Mouse (Mus musculus) c-Kit-positive CD71-positive TER-119-negative erythroid progenitor cells, embryonic 14.5 days (primary cell): ENCODE data around the gene Ndufaf2.

Experiments
- DNase-seq: peaks from one replicate; pipeline ENCODE4 v3.0.0-alpha.2; 2013; ENCODE audit warnings: low read depth

Gene Ndufaf2

DNA sequence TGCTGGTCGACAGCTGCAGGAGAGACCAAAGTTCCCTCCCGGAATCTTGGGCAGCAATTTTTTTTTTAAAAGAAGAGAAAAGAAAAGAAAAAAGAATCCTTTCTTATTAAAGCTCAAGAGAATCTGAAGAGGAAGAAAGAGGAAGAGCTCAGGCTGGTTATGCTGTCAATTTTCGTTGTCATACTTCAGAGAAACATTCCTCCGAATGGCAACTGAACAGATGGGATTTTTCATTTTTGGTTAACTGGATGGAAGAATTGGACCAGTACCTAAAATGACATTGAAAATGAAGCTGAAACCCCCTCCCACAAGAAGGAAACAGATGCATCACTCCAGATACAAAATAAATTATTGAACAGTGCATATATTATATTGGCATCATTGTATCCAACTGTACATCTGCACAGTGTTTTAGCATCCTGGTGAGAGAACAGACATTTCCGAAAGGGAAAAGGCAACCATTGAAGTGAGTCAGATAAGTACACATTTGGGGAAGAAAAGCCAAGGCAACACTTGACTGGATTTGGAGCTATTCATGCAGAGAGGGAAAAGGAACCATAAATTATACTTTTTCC, 19.9 kb downstream of the Ndufaf2 start:
- DNase-seq = no peak

DNA sequence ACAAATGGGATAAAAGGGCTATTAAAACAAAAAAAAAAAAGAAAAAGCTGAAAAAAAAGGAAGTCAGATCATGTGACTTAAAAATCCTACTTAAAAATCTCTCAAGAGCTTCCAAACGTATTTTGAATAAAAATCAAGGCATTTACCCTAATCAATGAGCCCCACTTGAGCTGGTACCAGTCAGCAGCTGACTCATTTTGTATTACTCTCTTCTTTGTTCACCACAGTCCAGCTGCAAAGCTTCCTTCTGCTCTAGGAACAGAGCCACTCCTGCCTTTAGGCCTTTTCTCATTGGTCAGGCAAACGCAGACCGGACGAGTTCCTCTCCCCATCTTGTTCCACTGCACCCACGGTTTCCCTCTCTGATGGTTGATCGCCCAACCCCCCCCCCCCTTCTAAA, 22.8 kb downstream of the Ndufaf2 start:
- no peak for DNase-seq

DNA sequence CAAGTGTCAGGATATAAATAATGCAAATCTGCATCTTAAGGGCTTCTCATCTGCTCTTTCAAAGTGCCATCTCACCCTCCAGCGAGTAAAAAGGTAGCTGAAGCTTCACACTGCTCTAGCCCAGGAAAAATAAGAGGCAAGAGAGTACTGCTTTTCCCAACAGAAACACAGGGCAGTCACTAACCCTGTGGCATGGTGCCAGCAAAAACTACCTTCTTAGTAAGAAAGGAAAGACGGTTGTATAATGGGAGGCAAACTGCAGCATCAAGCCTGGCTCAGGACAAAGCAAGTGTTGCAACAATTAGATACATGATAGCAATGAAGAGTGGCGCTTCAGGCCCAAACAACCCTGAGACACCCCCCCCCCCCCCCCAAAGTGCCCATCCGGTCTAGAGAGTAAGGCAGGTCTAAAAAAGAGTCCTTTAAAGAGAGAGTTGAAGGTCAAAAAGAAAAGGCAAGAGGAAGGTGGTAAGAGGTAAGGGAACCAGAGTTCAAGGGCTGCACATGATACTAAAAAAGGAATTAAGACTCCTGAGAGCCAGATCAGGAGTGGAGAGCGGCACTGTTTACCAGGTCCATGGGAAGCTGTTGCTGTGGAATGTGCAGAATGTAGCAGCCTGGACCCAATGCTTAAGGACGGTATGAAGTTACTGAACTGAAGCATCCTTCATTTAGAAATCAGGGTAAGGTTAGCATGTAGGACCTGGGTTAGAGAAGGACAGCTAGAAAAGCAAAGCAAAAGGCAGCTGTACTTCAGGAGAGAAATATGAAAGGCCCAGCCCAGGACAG, 26.2 kb downstream of the Ndufaf2 start:
- no peak for DNase-seq

DNA sequence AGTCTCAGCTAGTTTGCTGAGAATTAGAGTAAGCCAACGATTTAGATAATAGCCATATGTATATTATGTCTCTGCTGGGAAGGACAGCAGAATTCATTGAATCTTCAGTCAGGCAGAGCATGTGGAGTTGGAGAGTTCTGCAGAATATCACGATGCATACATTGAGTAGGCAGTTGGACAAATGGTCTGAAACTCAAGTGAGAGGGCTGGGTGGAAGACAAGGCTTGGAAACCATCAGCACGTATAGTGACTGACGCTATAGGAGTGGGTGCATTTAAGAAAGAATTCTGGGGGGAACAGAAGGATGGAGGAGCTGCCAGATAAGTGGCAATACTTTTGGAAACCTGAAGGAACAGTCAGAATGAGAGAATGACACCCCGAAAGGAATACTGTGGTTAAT, 27.7 kb downstream of the Ndufaf2 start:
- DNase-seq = no peak

GRCm38 (mm10) chr13:108129070-108129469, 29.4 kb downstream of the Ndufaf2 start:
- DNase-seq = no peak

- no peak for DNase-seq
These were observed 30.5 kb downstream of the Ndufaf2 start for GRCm38 (mm10) chr13:108127883-108128282.

DNA sequence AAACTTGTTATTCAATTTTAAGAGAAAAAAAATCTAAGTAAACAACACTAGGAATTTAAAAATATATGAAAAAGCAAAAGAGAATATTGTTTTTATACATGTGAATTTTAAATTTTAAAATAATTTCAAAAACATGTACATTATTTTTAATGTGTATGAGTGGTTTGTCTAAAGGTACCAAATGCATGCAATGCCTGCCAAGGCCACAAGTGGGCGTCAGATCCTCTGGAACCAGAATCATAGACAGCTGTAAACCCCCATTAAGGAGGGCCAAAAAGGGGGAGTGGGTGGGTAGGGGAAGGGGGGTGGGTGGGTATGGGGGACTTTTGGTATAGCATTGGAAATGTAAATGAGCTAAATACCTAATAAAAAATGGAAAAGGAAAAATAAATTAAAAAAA, 31.3 kb downstream of the Ndufaf2 start:
- DNase-seq = peak; percentile 34

DNA sequence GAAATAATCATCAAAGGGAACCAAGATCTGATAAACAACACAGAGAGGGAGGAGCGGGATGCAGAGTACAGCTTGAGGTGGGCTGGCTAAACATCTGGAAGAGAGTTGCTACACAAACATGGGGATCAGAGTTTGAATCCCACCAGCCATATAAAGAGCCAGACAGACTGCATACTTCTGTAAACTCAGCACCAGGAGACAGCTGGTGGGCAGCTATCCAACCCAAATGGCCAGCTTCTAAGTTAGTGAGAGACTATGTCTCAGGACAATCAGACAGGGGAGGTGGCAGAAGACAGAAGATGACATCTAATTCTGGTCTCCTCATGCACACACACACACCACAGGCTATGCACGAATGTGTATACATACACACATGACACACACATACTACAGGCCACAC, 32.2 kb downstream of the Ndufaf2 start:
- no peak for DNase-seq

GRCm38 (mm10) chr13:108124096-108124495, 34.3 kb downstream of the Ndufaf2 start:
- DNase-seq = no peak

DNA sequence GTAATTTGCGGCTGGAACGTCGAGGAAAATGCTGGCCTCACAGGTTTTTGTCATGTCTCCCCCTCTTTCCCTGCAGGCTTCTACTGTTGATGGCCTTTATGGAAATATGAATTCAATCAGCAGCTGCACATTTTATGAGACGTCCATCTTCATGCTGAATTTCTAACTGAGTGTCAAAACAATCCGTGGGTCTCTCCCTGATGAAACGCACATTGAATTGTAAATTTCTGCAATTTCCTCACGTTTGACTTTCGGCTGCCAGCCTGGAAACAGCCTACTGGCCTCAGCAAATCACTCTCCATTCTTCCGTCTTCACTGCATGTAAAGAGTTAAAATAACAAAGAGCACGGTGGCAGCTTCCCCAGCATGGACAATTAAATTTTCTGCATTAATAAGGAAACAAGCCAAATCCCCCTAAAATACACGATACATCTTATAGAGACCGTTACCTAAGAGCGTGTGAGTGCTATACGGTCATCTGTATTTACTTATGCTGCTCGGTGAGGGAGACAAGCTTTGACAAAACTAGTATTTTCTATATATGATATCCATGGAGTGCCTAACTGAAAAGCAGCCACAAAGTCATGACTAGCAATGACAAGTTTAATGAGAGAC, 35.2 kb downstream of the Ndufaf2 start:
- no peak for DNase-seq

GRCm38 (mm10) chr13:108119411-108120310, 38.8 kb downstream of the Ndufaf2 start:
- DNase-seq = no peak

DNA sequence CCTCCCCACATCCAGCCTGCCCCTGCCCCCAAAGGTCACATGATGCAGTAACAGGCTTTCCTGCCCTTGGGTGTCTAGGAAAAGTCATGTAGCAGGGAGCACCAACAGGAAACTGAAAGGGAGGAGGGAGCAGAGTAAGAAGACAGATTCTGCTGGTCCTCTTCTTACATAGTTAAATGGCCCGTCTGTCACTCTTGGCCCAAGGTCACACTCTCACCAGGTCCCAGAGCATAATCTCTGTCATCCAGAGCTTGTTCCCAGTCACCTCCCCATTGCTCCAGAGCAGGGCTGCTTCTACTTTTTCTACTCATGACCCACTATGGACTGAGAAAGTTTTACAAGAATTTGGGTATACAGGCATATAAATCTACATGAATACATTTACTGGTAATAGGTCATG, 40.2 kb downstream of the Ndufaf2 start:
- no peak for DNase-seq

GRCm38 (mm10) chr13:108117654-108118053, 40.8 kb downstream of the Ndufaf2 start:
- DNase-seq = no peak

DNA sequence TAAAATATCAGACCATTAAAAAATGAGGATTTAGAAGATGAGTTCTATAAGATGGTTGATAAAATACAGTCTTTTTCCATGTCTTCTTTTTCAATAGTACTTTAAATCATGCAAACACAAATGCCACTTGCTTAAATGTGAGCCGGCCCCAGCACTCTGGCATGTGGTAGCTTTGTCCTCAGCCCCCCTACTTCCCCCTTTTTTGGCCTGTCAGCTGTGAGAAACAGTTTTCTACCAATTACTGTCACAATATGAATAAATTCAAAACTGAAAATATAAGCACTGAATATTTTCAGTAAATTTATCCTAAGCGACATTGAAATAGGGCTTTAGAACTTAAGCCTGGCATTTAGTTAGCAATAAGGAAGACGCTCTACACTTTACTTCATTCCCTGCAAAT, 44.2 kb downstream of the Ndufaf2 start:
- no peak for DNase-seq

GRCm38 (mm10) chr13:108113536-108113935, 44.9 kb downstream of the Ndufaf2 start:
- no peak for DNase-seq

- no peak for DNase-seq
These were observed 47.5 kb downstream of the Ndufaf2 start for GRCm38 (mm10) chr13:108110929-108111328.

- no peak for DNase-seq
These were observed 57.7 kb downstream of the Ndufaf2 start for GRCm38 (mm10) chr13:108100700-108101099.

GRCm38 (mm10) chr13:108096446-108096845, 62.0 kb downstream of the Ndufaf2 start:
- DNase-seq = no peak

DNA sequence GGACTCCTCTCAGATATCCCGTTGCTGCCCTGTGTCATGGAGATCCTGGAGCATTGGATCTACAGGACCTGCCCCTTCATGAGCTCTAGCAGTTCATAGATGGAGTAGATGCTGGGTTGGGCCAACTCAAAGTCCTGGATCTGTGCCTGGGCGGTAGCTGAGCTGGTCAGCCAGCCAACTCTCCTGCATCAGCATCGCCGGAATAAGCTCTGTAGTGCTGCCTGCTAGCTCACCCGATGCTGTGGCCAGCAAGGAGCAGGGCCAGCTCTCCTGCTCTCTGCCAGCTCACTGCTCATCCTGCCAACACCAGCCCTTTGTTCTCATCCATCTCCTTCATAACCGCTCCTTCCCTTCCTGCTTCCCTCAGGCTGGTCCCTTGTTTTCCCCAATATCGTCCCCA, 62.8 kb downstream of the Ndufaf2 start:
- DNase-seq = no peak

- no peak for DNase-seq
These were observed 63.7 kb downstream of the Ndufaf2 start for GRCm38 (mm10) chr13:108094681-108095080.

DNA sequence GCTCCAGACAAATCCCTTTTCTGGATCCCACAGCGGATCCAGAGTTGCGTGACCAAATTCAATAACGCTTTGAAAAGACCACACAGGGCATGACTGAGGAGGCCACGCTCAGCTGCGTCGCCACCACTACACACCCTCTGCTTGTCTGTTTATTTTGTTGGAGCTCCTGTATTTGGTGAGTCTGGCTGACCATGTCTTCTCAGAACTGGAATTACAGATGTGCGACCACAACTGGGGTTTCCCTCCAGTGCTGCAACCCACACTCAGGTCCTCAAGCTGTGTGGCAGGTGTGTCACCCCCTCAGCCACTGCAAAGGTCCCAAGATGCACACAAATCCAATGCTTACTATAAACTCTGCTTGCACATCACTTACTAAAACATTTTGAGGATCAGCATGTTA, 66.1 kb downstream of the Ndufaf2 start:
- no peak for DNase-seq

GRCm38 (mm10) chr13:108086724-108087123, 71.7 kb downstream of the Ndufaf2 start:
- DNase-seq = no peak
